Mouse (Mus musculus): ENCODE data around the gene Zbtb32. TPM values are rescaled to one million over a fixed set of nuclear protein-coding genes. Genes with fewer than 3 reads are reported as not detected.

Zbtb32 gene
- total and polyA plus RNA-seq, 3 experiments = 20.1 to 32.8 TPM; not detected in 1

GRCm38 (mm10) chr7:30585170-30585569 is 13.5 kb downstream of the Zbtb32 start:
- Histone ChIP-seq H3K9ac (ENCODE audit: control insufficient read depth, low read depth, low read length, poor library complexity, severe bottlenecking) (no peak overlapping the region), H3K4me3 (ENCODE audit: control insufficient read depth in 1 of 2, insufficient read depth in 1 of 2, low read depth in 2 of 2, low read length in 2 of 2) (no peak overlapping the region), H3K27me3 (ENCODE audit: control insufficient read depth in 1 of 2, insufficient read depth in 2 of 2, low read length in 2 of 2) (no peaks in the 10 kb centered on the region), H3K9me3 (replicated peaks; ENCODE audit: insufficient read depth, low read length) (no peaks in the 10 kb centered on the region), H3K4me1 (ENCODE audit: control insufficient read depth in 1 of 2, insufficient read depth in 2 of 2, low read length in 2 of 2) (peaks cover 1 to 3% of the 10 kb centered on the region in 2 experiments; a peak in 3 of 4 replicates), H3K27ac (ENCODE audit: control insufficient read depth, low read depth, low read length) (no peak overlapping the region), H3K79me2 (ENCODE audit: control insufficient read depth, insufficient read depth, low read length, poor library complexity) (peaks cover 32% of the 10 kb centered on the region), H3K36me3 (ENCODE audit: control insufficient read depth in 1 of 2, insufficient read depth in 2 of 2, low read length in 2 of 2) (peaks cover 5 to 13% of the 10 kb centered on the region in 2 experiments; a peak in 2 of 4 replicates)
- DNase-seq (ENCODE audit: low read depth, low spot score) = no peak
- no peak for TF ChIP-seq MAX (IDR thresholded peaks at IDR 0.05; ENCODE audit: low read length)
- no peak for TF ChIP-seq MEF2A (IDR thresholded peaks at IDR 0.05; ENCODE audit: extremely low read depth, insufficient replicate concordance, low read depth, low read length, poor library complexity, severe bottlenecking)

- no peaks in the 10 kb centered on the region; a peak in 1 of 4 replicates for H3K4me1 ChIP-seq (ENCODE audit: control insufficient read depth in 1 of 2, insufficient read depth in 2 of 2, low read length in 2 of 2)
- H3K4me3 ChIP-seq (ENCODE audit: control insufficient read depth in 1 of 2, insufficient read depth in 1 of 2, low read depth in 2 of 2, low read length in 2 of 2) = no peak overlapping the region
- H3K79me2 ChIP-seq (ENCODE audit: control insufficient read depth, insufficient read depth, low read length, poor library complexity) = peaks cover 30% of the 10 kb centered on the region
- H3K9me3 ChIP-seq (replicated peaks; ENCODE audit: insufficient read depth, low read length) = no peaks in the 10 kb centered on the region
- no peak overlapping the region for H3K27ac ChIP-seq (ENCODE audit: control insufficient read depth, low read depth, low read length)
- DNase-seq (ENCODE audit: low read depth, low spot score) = no peak
- H3K27me3 ChIP-seq (ENCODE audit: control insufficient read depth in 1 of 2, insufficient read depth in 2 of 2, low read length in 2 of 2) = no peaks in the 10 kb centered on the region
- H3K36me3 ChIP-seq (ENCODE audit: control insufficient read depth in 1 of 2, insufficient read depth in 2 of 2, low read length in 2 of 2) = peaks cover 5 to 14% of the 10 kb centered on the region in 2 experiments; a peak in 2 of 4 replicates
- TF ChIP-seq GABPA (IDR thresholded peaks at IDR 0.05; ENCODE audit: low read depth, low read length) = no peak
- no peak for TF ChIP-seq TBP (IDR thresholded peaks at IDR 0.05; ENCODE audit: low read depth, low read length)
- TF ChIP-seq TAL1 (IDR thresholded peaks at IDR 0.05; ENCODE audit: low read length) = no peak
- TF ChIP-seq MXI1 (IDR thresholded peaks at IDR 0.05; ENCODE audit: low read depth, low read length) = no peak
- no peak for TF ChIP-seq USF2 (IDR thresholded peaks at IDR 0.05; ENCODE audit: borderline replicate concordance in 1 of 2, insufficient read depth in 1 of 2, low read depth in 1 of 2, low read length in 2 of 2)
- no peak for TF ChIP-seq UBTF (IDR thresholded peaks at IDR 0.05; ENCODE audit: borderline replicate concordance, insufficient read depth, low read depth, low read length)
- TF ChIP-seq POLR2AphosphoS2 (IDR thresholded peaks at IDR 0.05; ENCODE audit: low read length) = no peak
- no peak for TF ChIP-seq E2F4 (IDR thresholded peaks at IDR 0.05; ENCODE audit: borderline replicate concordance, low read depth, low read length)
- H3K9ac ChIP-seq (ENCODE audit: control insufficient read depth, low read depth, low read length, poor library complexity, severe bottlenecking) = no peak overlapping the region
Observed at GRCm38 (mm10) chr7:30584339-30584738, 14.4 kb downstream of the Zbtb32 start.

- Histone ChIP-seq H3K79me2 (ENCODE audit: control insufficient read depth, insufficient read depth, low read length, poor library complexity) (peaks cover 6% of the 10 kb centered on the region; the same call in 1 of the 2 replicates), H3K27me3 (ENCODE audit: control insufficient read depth in 1 of 2, insufficient read depth in 2 of 2, low read length in 2 of 2) (no peaks in the 10 kb centered on the region), H3K4me3 (ENCODE audit: control insufficient read depth in 1 of 2, insufficient read depth in 1 of 2, low read depth in 2 of 2, low read length in 2 of 2) (no peak overlapping the region), H3K9me3 (replicated peaks; ENCODE audit: insufficient read depth, low read length) (no peaks in the 10 kb centered on the region), H3K4me1 (ENCODE audit: control insufficient read depth in 1 of 2, insufficient read depth in 2 of 2, low read length in 2 of 2) (no peaks in the 10 kb centered on the region), H3K9ac (ENCODE audit: control insufficient read depth, low read depth, low read length, poor library complexity, severe bottlenecking) (no peak overlapping the region), H3K27ac (ENCODE audit: control insufficient read depth, low read depth, low read length) (no peak overlapping the region), H3K36me3 (ENCODE audit: control insufficient read depth in 1 of 2, insufficient read depth in 2 of 2, low read length in 2 of 2) (peaks cover 0 to 21% of the 10 kb centered on the region in 2 experiments; a peak in 2 of 4 replicates)
- no peak for DNase-seq (ENCODE audit: low read depth, low spot score)
- no peak for TF ChIP-seq TCF12 (IDR thresholded peaks at IDR 0.05; ENCODE audit: low read depth, low read length)
- no peak for TF ChIP-seq ELF1 (IDR thresholded peaks at IDR 0.05; ENCODE audit: low read depth, low read length)
- TF ChIP-seq SIN3A (IDR thresholded peaks at IDR 0.05; ENCODE audit: low read length) = no peak
- no peak for TF ChIP-seq ZMIZ1 (IDR thresholded peaks at IDR 0.05; ENCODE audit: low read depth, low read length)
- TF ChIP-seq KAT2A (conservative IDR thresholded peaks at IDR 0.05; ENCODE audit: low read depth, low read length) = no peak
- no peak for TF ChIP-seq ZNF384 (IDR thresholded peaks at IDR 0.05; ENCODE audit: low read depth, low read length)
- no peak for TF ChIP-seq MAZ (IDR thresholded peaks at IDR 0.05; ENCODE audit: low read depth, low read length)
- TF ChIP-seq TAL1 (IDR thresholded peaks at IDR 0.05; ENCODE audit: low read length) = no peak
- no peak for TF ChIP-seq CHD1 (IDR thresholded peaks at IDR 0.05; ENCODE audit: low read depth, low read length)
- TF ChIP-seq MYC (IDR thresholded peaks at IDR 0.05; ENCODE audit: low read depth, low read length) = no peak
- TF ChIP-seq SMC3 (IDR thresholded peaks at IDR 0.05; ENCODE audit: low read depth, low read length) = no peak
- no peak for TF ChIP-seq RCOR1 (IDR thresholded peaks at IDR 0.05; ENCODE audit: low read depth, low read length)
- TF ChIP-seq TBP (IDR thresholded peaks at IDR 0.05; ENCODE audit: low read depth, low read length) = no peak
- no peak for TF ChIP-seq UBTF (IDR thresholded peaks at IDR 0.05; ENCODE audit: borderline replicate concordance, insufficient read depth, low read depth, low read length)
- no peak for TF ChIP-seq JUND (IDR thresholded peaks at IDR 0.05; ENCODE audit: low read depth, low read length)
- TF ChIP-seq HCFC1 (IDR thresholded peaks at IDR 0.05; ENCODE audit: low read depth, low read length) = no peak
- TF ChIP-seq POLR2AphosphoS2 (IDR thresholded peaks at IDR 0.05; ENCODE audit: low read length) = no peak
- TF ChIP-seq MXI1 (IDR thresholded peaks at IDR 0.05; ENCODE audit: low read depth, low read length) = no peak
Observed at GRCm38 (mm10) chr7:30581547-30581946, 17.2 kb downstream of the Zbtb32 start.
